ENCODE assay signal across 9 mouse cellular contexts in genomic region chr6:34875966-34876834, GRCm38 (mm10). TPM values are rescaled to one million over a fixed set of nuclear protein-coding genes. Genes with fewer than 3 reads are reported as not detected.
DNase-seq lines count a peak whose midpoint lies in the region; ATAC-seq and TF ChIP-seq lines count a peak whose summit lies in the region.
"Had no signal": no experiment of that assay in that cellular context is flagged by ENCODE, and none has a peak within 500 bp of the region (broad histone marks: within the 10 kb centered on the region; RNA-seq: fewer than 3 reads in every experiment).

No protein-coding gene starts in this region.

- H3K4me3 ChIP-seq in E14TG2a.4 (replicated peaks; ENCODE audit: low read length): 0 out of 2 replicates have a peak overlapping the region, but pooled peaks have one; percentile 13
- H3K4me3 ChIP-seq in heart, embryonic 15.5 days: no peak overlapping the region
- peak overlapping the region; percentile 84 for H3K4me3 ChIP-seq in liver, embryonic 15.5 days (replicated peaks)
- H3K4me3 ChIP-seq in spleen, adult 2 months (ENCODE audit: extremely low read depth, insufficient read depth, insufficient read length): no peak overlapping the region; the same call in 1 of the 2 replicates

- no peak for TF ChIP-seq POLR2A in spleen, adult 2 months (IDR thresholded peaks at IDR 0.05; ENCODE audit: low read depth, low read length)

- 32% methylated on average over 12 of the region's 12 CpGs for WGBS in heart, embryonic 15.5 days
- 12% methylated on average over 12 of the region's 12 CpGs for WGBS in liver, embryonic 15.5 days (ENCODE audit: insufficient replicate concordance)
- WGBS in spleen, adult 2 months: 51% methylated on average over 12 of the region's 12 CpGs

- peak overlapping the region; percentile 94 for H3K27ac ChIP-seq in heart, embryonic 15.5 days
- peak overlapping the region; percentile 87 for H3K27ac ChIP-seq in liver, embryonic 15.5 days (replicated peaks)
- peak overlapping the region; percentile 81 for H3K27ac ChIP-seq in spleen, adult 2 months (ENCODE audit: insufficient read depth, low read length)

- H3K9me3 ChIP-seq in E14TG2a.4 (ENCODE audit: low read length): no peaks in the 10 kb centered on the region
- no peaks in the 10 kb centered on the region for H3K9me3 ChIP-seq in heart, embryonic 15.5 days (replicated peaks)
- H3K9me3 ChIP-seq in liver, embryonic 15.5 days (replicated peaks): no peaks in the 10 kb centered on the region

- peak; percentile 4 for DNase-seq in gastrocnemius, postnatal 25 days
- DNase-seq in gastrocnemius, postnatal 36 days: no peak
- no peak for DNase-seq in spleen, adult 2 months (ENCODE audit: low read depth in 1 of 2, low spot score in 2 of 2)
- no peak for DNase-seq in frontal cortex, postnatal 14 days (ENCODE audit: low spot score in 2 of 2)
- DNase-seq in left cerebral cortex, adult 11 months (ENCODE audit: low spot score): no peak

- no peak for TF ChIP-seq CTCF in E14TG2a.4 (conservative IDR thresholded peaks at IDR 0.05; ENCODE audit: low read length)
- TF ChIP-seq CTCF in spleen, adult 2 months (IDR thresholded peaks at IDR 0.05; ENCODE audit: extremely low read depth, insufficient read depth, insufficient read length, insufficient replicate concordance): no peak

- peaks cover 66% of the 10 kb centered on the region for H3K4me1 ChIP-seq in E14TG2a.4 (replicated peaks; ENCODE audit: low read depth, low read length)
- peaks cover 49% of the 10 kb centered on the region for H3K4me1 ChIP-seq in heart, embryonic 15.5 days (replicated peaks)
- peaks cover 67% of the 10 kb centered on the region for H3K4me1 ChIP-seq in liver, embryonic 15.5 days (replicated peaks)
- H3K4me1 ChIP-seq in spleen, adult 2 months (ENCODE audit: control insufficient read depth, insufficient read depth, insufficient read length): peaks cover 26% of the 10 kb centered on the region; the same call in 1 of the 2 replicates

- peaks cover 11% of the 10 kb centered on the region for H3K27me3 ChIP-seq in E14TG2a.4 (ENCODE audit: insufficient read depth, low read length)
- H3K27me3 ChIP-seq in heart, embryonic 15.5 days: no peaks in the 10 kb centered on the region
- H3K27me3 ChIP-seq in liver, embryonic 15.5 days: no peaks in the 10 kb centered on the region
- H3K27me3 ChIP-seq in spleen, adult 2 months (ENCODE audit: control insufficient read depth, insufficient read depth, low read length): no peaks in the 10 kb centered on the region

- 0 out of 2 replicates have a peak, but pooled peaks cover 3% of the 10 kb centered on the region for H3K36me3 ChIP-seq in E14TG2a.4 (ENCODE audit: insufficient read depth, low read length)
- H3K36me3 ChIP-seq in heart, embryonic 15.5 days: peaks cover 10% of the 10 kb centered on the region; the same call in 1 of the 2 replicates
- peaks cover 38% of the 10 kb centered on the region for H3K36me3 ChIP-seq in liver, embryonic 15.5 days (replicated peaks)
- H3K36me3 ChIP-seq in spleen, adult 2 months (ENCODE audit: control insufficient read depth, insufficient read depth, low read length): peaks cover 5% of the 10 kb centered on the region

- ATAC-seq in heart, embryonic 15.5 days (replicated peaks; ENCODE audit: insufficient number of reproducible peaks, insufficient read depth, low FRiP score, low read depth): no peak
- peak; percentile 42 for ATAC-seq in liver, embryonic 15.5 days (ENCODE audit: insufficient read depth)

- intact Hi-C loops in gastrocnemius, postnatal 36 days (cut with DNase I): loop anchor here (2.0 kb wide), 1 partner anchor 95 kb away; the partner anchor contains the start of gene Agbl3

- H3K4me2 ChIP-seq in heart, embryonic 15.5 days: peak overlapping the region; percentile 58
- H3K4me2 ChIP-seq in liver, embryonic 15.5 days: peak overlapping the region; percentile 74

- peak overlapping the region; percentile 85; the same call in 1 of the 2 replicates for H3K9ac ChIP-seq in heart, embryonic 15.5 days
- H3K9ac ChIP-seq in liver, embryonic 15.5 days: peak overlapping the region; percentile 88

RNA-seq across cellular contexts. Expression of gene Cyren, which starts 1.7 kb away (rescaled TPM):
- total RNA-seq in gastrocnemius, postnatal 25 days (2021): 1 to 10 TPM; 2.6 to 4.1 TPM
- 1 to 10 TPM; 3.3 to 3.6 TPM for total RNA-seq in gastrocnemius, postnatal 36 days (2021)
- polyA plus RNA-seq in heart, embryonic 15.5 days (2015; fragmentation: Nextera tagmentation; extraction: Ambion mirVana): 7.6 and 9.6 TPM in 2 replicates
- polyA plus RNA-seq in liver, embryonic 15.5 days (2015; fragmentation: Nextera tagmentation; extraction: Ambion mirVana): 5.7 and 6.1 TPM in 2 replicates
- polyA plus RNA-seq in spleen, adult 2 months (2012; rRNA removed): 8.0 and 8.1 TPM in 2 replicates

RNA-seq across cellular contexts. Expression of gene Tmem140, which starts 13.3 kb away (rescaled TPM):
- total RNA-seq in gastrocnemius, postnatal 25 days (2021): 10 to 100 TPM; 15.5 to 24.0 TPM
- total RNA-seq in gastrocnemius, postnatal 36 days (2021): 10 to 100 TPM; 23.8 to 30.7 TPM
- 1.4 and 2.2 TPM in 2 replicates for polyA plus RNA-seq in heart, embryonic 15.5 days (2015; fragmentation: Nextera tagmentation; extraction: Ambion mirVana)
- polyA plus RNA-seq in liver, embryonic 15.5 days (2015; fragmentation: Nextera tagmentation; extraction: Ambion mirVana): 5.8 and 8.5 TPM in 2 replicates
- 15.0 and 17.4 TPM in 2 replicates for polyA plus RNA-seq in spleen, adult 2 months (2012; rRNA removed)

RNA-seq across cellular contexts. Expression of gene Wdr91, which starts 34.5 kb away (rescaled TPM):
- total RNA-seq in gastrocnemius, postnatal 25 days (2021): 1 to 10 TPM; 5.1 to 5.8 TPM
- 1 to 10 TPM; 4.4 to 5.1 TPM for total RNA-seq in gastrocnemius, postnatal 36 days (2021)
- polyA plus RNA-seq in heart, embryonic 15.5 days (2015; fragmentation: Nextera tagmentation; extraction: Ambion mirVana): 7.8 and 10.7 TPM in 2 replicates
- 10.2 and 11.0 TPM in 2 replicates for polyA plus RNA-seq in liver, embryonic 15.5 days (2015; fragmentation: Nextera tagmentation; extraction: Ambion mirVana)
- polyA plus RNA-seq in spleen, adult 2 months (2012; rRNA removed): 32.9 and 36.5 TPM in 2 replicates

RNA-seq across cellular contexts. Expression of gene Stra8, which starts 43.8 kb away (rescaled TPM):
- total RNA-seq in gastrocnemius, postnatal 25 days (2021): not detected
- total RNA-seq in gastrocnemius, postnatal 36 days (2021): not detected
- not detected in 2 replicates for polyA plus RNA-seq in heart, embryonic 15.5 days (2015; fragmentation: Nextera tagmentation; extraction: Ambion mirVana)
- not detected in 2 replicates for polyA plus RNA-seq in liver, embryonic 15.5 days (2015; fragmentation: Nextera tagmentation; extraction: Ambion mirVana)
- not detected in 2 replicates for polyA plus RNA-seq in spleen, adult 2 months (2012; rRNA removed)
- total RNA-seq: hematopoietic stem cell, adult 5-6 weeks had no signal

Comparison
In these comparisons a context has a peak if more than half of its experiments do, and no peak if none do; other contexts are left out.
1. H3K4me3 ChIP-seq: peak in E14TG2a.4 (single experiment) and liver, embryonic 15.5 days (single experiment); none in heart, embryonic 15.5 days (single experiment) and spleen, adult 2 months (single experiment).
2. Peak in every context shown above with its lines, with median percentiles within 50 percentile points of each other: H3K27ac ChIP-seq.